Mouse (Mus musculus) liver, embryonic 11.5 days (tissue): ENCODE measurements around the gene Tekt1. TPM values are rescaled to one million over a fixed set of nuclear protein-coding genes. Genes with fewer than 3 reads are reported as not detected.

Source experiments
- microRNA-seq: library from miRNA; unstranded; fragments of <30 nt; microRNA quantifications from one replicate; pipeline ENCODE4, GENCODE M21; 2017; ENCODE audit warnings: borderline number of aligned reads
- polyA plus RNA-seq: library from polyadenylated mRNA; unstranded; fragments of >200 nt; fragmentation: Nextera tagmentation; extraction: Ambion mirVana; gene quantifications from 2 replicates; pipeline ENCODE4 v1.2.1, GENCODE M21; 2014

The Tekt1 gene
- polyA plus RNA-seq, 1 experiment from 2014 or later, result 1.1 TPM

Small RNAs within 50 kb of the gene (microRNA-seq; reads per million reads assigned to microRNA genes)
- gene Mir6338, result not detected

Other genes starting within 250 kb of the Tekt1 start
- gene Pitpnm3, start 226.7 kb downstream of the Tekt1 start, polyA plus RNA-seq, result 0.08 and 0.31 TPM in 2 replicates
- gene Gm43951, start 155.6 kb downstream of the Tekt1 start, polyA plus RNA-seq, result not detected in 2 replicates
- gene 4933427D14Rik, start 155.0 kb downstream of the Tekt1 start, polyA plus RNA-seq, result 6.9 and 8.6 TPM in 2 replicates
- 144 and 153 TPM in 2 replicates for gene Txndc17, start 154.9 kb downstream of the Tekt1 start, polyA plus RNA-seq
- 27.5 and 29.8 TPM in 2 replicates for gene Med31, start 146.8 kb downstream of the Tekt1 start, polyA plus RNA-seq
- not detected in 2 replicates for gene Slc13a5, start 95.2 kb downstream of the Tekt1 start, polyA plus RNA-seq
- 2.7 and 2.8 TPM in 2 replicates for gene Xaf1, start 60.8 kb downstream of the Tekt1 start, polyA plus RNA-seq
- not detected in 2 replicates for gene Fbxo39, start 48.0 kb downstream of the Tekt1 start, polyA plus RNA-seq
- gene Smtnl2, start 49.3 kb upstream of the Tekt1 start, polyA plus RNA-seq, result 22.9 and 24.8 TPM in 2 replicates
- not detected in 2 replicates for gene Ggt6, start 73.1 kb upstream of the Tekt1 start, polyA plus RNA-seq
- gene Mybbp1a, start 78.9 kb upstream of the Tekt1 start, polyA plus RNA-seq, result 263 and 272 TPM in 2 replicates
- 20.0 and 21.0 TPM in 2 replicates for gene Spns2, start 127.5 kb upstream of the Tekt1 start, polyA plus RNA-seq
- gene Spns3, start 188.1 kb upstream of the Tekt1 start, polyA plus RNA-seq, result 1.9 and 2.0 TPM in 2 replicates
- gene Ube2g1, start 244.8 kb upstream of the Tekt1 start, polyA plus RNA-seq, result 61.9 and 66.2 TPM in 2 replicates